Mouse (Mus musculus) heart, adult 2 months (tissue): ENCODE measurements at regions not wholly inside any gene's neighbourhood (a gene's known extent, or its start where the extent isn't known, plus 50 kb on each side); places are given as distances from the start of the nearest gene placed in this dataset.

Source experiments
- CTCF ChIP-seq: fragments of 200-600 bp; IDR thresholded peaks from 2 replicates; pipeline ENCODE4 v1.8.1; 2022; ENCODE audit warnings: antibody characterized with exemption, mild to moderate bottlenecking, moderate library complexity
- EP300 ChIP-seq: fragments of 200-500 bp; IDR thresholded peaks from 2 replicates; pipeline ENCODE4 v1.6.1; 2011; ENCODE audit warnings: low read depth, low read length, control low read depth; ENCODE audit not compliant: insufficient read depth
- POLR2A ChIP-seq: fragments of 200-500 bp; IDR thresholded peaks from 2 replicates; pipeline ENCODE4 v1.6.1; 2011; ENCODE audit warnings: mild to moderate bottlenecking, low read depth, low read length, control low read depth; ENCODE audit not compliant: insufficient read depth

DNA sequence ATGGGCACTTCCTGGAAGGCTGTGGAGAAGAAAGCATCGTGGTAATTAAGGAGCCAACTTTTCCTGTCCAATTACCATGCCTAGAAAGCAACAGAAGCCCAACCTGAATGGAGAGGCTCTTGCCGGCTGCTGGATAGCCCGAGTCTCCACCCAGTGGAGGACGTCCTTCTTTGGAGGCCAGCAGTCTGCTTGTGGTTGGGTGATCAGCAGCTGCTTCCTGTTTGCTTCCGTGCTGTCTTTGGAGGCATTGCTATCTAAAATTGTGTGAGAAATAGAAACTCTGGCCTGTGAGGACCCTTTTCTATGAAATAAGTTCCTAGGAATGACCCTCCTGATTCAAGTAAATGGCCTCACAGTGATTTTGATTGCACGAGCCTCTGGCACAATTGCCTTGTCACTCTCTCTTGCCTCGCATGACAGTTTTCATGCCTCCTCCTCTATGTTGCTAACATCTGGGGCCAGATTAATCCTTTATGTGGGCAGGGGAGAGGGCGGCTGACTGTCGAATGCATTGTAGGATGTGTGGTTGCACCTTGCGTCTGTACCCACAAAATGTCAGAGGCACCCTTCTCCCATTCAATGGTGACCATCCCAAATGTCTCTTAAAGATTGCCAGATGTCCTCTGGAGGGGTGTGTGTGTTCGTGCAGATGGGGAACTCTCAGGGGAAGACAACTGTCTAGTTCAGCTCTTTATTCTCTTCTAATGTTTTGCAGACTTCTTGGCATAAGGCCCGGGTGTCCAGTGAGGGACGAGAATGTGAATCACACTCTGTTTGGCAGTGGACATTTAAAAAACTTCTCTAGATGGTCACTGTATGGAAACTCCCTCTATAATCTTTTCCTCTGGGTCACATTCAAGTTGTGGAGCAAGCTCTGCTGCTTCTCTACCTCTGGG is 374.6 kb downstream of the Gm49356 start:
- peak; percentile 61 for TF ChIP-seq CTCF
- TF ChIP-seq EP300: peak; percentile 63
- peak; percentile 37; the same call in 1 of the 2 replicates for TF ChIP-seq POLR2A
